Mouse (Mus musculus): ENCODE measurements around the gene Angptl8.

DNA sequence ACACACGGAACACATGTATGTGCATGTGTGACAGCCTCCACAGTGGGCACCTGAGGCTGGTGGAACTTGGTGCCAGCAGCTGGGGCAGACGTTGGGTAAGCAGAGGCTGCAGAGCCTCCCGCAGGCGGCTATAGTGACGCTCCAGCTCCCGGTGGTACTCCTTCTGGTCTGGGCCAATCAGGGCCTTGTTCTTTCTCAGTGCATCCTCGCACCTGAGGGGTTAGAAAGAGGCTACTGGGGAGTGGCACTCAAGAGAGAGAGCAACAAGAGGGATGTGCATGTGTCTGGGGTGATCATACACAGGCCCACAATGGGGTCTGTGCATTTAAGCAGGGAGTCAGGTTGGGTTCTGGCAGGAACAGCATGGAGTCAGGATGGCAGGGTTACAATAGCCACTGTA lies 34.2 kb upstream of the Angptl8 start:
- TF ChIP-seq CTCF (IDR thresholded peaks at IDR 0.05; ENCODE audit: control insufficient read depth, insufficient read depth, insufficient read length) (no peak), MAX (IDR thresholded peaks at IDR 0.05) (no peak), MYOD1 (IDR thresholded peaks at IDR 0.05; ENCODE audit: control insufficient read depth, insufficient read length, low read depth) (no peak), CEBPB (IDR thresholded peaks at IDR 0.05; ENCODE audit: low read depth) (no peak), USF1 (IDR thresholded peaks at IDR 0.05; ENCODE audit: low read depth) (no peak), MYOG (IDR thresholded peaks at IDR 0.05; ENCODE audit: control insufficient read depth, extremely low read depth, insufficient read length) (no peak), FOSL1 (IDR thresholded peaks at IDR 0.05; ENCODE audit: insufficient read depth, low read length, poor library complexity, severe bottlenecking) (no peak)

Data from C2C12 (cell line).